Mouse (Mus musculus) heart, postnatal 25 days (tissue): ENCODE results near the gene Gabra3. TPM values are rescaled to one million over a fixed set of nuclear protein-coding genes. Genes with fewer than 3 reads are reported as not detected.

Experiments
- DNase-seq: peaks from one replicate; pipeline ENCODE4 v3.0.0; 2022; ENCODE audit warnings: low spot score
- intact Hi-C: fragments of 180-260 bp; cut with DNase I; formaldehyde crosslinking; loops from one replicate; pipeline ENCODE4 v1.15.1; 2025
- microRNA-seq: library from miRNA; unstranded; fragments of <30 nt; microRNA quantifications from one replicate; pipeline ENCODE4 v1.2.0, GENCODE M21; 2022
- total RNA-seq, 2 experiments: library from RNA; stranded (reverse); gene quantifications; 2 replicates each; pipeline ENCODE4 v1.2.3; 2021

Gabra3 gene
- total RNA-seq, result under 1 TPM; 0.13 to 0.48 TPM

DNA sequence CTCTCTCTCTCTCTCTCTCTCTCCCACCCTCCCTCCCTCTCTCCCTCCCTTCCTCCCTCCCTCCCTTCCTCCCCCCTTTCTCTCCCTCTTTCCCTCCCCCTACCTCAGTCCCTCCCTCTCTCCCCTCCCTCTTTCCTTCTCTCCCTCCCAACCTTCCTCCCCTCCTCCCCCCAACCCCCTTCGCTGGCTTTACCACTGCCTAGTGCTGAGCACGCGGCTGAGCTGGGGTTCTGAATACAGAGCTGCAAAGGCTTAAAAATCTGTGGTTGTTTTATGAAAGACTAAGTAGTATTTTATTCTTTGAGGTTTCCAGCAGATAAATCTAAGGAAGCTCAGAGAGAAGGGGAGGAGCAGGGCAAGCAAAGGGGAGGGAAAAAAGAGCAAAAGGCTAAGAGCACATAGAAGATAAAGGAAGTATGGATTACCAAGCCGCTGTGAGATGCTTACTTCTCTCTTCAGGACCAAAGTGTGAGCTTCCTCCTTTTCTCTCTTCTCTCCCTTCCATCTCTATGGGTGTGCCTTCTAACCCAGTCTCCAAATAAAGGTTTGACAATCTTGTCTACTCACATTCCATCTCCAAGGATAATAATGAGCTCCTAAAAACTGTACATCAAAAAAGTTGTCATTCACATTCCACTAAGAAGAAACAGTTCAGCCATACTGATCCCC is at the start of gene Gabra3:
Gabra3 (minus strand) TSS at position 619 of the 669 bp plus-strand sequence.
- DNase-seq, result no peak
- intact Hi-C loops, result no loop called here

DNA sequence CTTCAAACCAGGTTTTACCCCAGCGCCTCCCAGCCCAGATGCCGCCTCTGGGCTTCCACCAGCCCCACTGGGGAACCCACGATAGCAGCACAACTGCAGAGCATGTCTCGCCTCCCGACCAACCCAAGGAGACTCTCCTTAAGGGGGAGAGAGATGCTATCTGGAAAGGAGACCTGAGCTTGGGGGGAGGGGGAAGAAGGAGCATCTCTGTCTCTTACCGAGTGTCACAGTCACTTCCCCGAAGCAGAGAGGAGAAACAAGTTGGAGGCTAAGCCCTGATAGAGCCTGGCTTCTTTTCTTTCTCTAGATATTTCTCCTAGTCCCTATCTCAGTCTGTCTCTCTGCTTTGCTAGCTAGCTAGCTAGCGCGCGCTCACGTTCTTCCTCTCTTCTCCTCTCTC is 859 bp downstream of the Gabra3 start:
- intact Hi-C loops, result no loop called here
- DNase-seq, result no peak

- intact Hi-C loops, result no loop called here
Observed at GRCm38 (mm10) chrX:72655381-72655780, 1.3 kb downstream of the Gabra3 start.

DNA sequence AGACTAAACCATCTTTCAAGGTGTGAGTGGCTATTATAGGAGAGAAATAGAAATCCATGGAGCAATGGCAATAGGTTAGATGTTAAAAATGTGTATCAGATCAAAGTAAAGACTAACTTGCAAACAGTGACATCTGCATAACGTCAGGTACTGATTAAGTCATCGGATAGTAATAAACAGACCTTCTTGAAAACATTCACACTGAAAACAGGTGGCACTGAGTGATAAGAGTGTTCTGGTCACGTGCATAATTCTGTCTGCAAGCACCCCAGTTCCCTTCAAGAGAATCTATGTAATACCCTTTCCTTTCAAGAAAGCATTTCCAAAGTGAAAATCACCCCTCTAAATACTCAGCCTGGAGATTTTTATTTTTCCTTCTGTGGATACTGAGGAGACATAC is 6.0 kb downstream of the Gabra3 start:
- intact Hi-C loops, result no loop called here

More at GRCm38 (mm10) chrX:72655381-72655780, 1.3 kb downstream of the Gabra3 start:
- DNase-seq, result no peak

DNA sequence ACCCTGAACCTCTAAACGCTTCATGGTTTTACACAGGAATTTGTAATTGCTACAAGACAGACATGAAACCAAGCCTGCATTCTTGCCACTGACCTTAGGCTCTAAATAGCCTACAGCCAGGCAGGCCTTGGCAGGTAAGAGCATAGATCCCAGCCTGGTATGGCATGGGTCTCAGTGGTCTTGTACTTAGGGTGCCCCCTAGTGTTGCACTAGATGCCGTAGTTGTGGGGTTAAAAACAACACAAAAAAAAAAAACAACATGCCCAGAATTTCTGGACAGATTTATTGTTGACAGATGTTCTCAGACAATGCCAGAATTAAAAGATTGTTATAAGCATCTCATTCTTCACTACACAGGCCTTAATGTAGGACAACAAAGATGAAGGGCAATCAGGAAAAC is 12.0 kb downstream of the Gabra3 start:
- intact Hi-C loops, result loop anchor here (10.0 kb wide), 2 partner anchors 630 to 1000 kb away; no protein-coding TSS in a partner anchor
- DNase-seq, result no peak

More for the DNA sequence above, 6.0 kb downstream of the Gabra3 start:
- DNase-seq, result no peak

GRCm38 (mm10) chrX:72497284-72497683 is 159.4 kb downstream of the Gabra3 start:
- DNase-seq, result no peak
- intact Hi-C loops, result no loop called here

- DNase-seq, result no peak
- intact Hi-C loops, result no loop called here
Observed at GRCm38 (mm10) chrX:72489806-72490205, 166.8 kb downstream of the Gabra3 start.

DNA sequence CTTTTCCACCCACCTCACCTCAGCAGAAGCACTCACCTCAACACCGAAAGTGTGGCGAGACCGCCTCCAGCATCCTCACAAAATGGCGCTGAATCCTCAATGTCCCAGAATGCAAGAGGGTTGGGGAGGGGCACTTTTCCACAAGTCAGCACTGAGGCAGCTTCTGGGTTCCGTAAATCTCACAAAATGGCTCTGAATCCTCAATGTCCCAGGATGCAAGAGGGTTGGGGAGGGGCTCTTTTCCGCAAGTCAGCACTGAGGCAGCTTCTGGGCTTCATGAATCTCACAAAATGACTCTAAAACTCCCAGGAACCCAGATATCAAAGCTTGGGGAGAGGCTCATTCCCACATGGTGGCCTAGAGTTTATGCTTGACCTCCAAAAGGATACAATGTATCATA is 269.9 kb downstream of the Gabra3 start, which contains the start of gene Magea10:
Magea10 (minus strand) TSS at position 101 of the 400 bp plus-strand sequence.
- no peak for DNase-seq
- intact Hi-C loops, result no loop called here

Small RNA genes lying within 50 kb of the gene (microRNA-seq; reads per million reads assigned to microRNA genes)
- gene Mir105 (not detected), gene Mir767 (not detected)

Other genes with a start within 250 kb of the Gabra3 start
- gene Gabrq, start 168.3 kb upstream of the Gabra3 start, total RNA-seq, result under 1 TPM in 1 of 2 experiments, not detected in 1; 0.06 TPM